Mouse (Mus musculus): ENCODE data around the gene Gm9573.
A peak's percentile ranks its signal among the peaks of the same experiment; 100 is the strongest.

- TF ChIP-seq CTCF (IDR thresholded peaks at IDR 0.05; ENCODE audit: borderline replicate concordance, insufficient read depth, low read length): no peak
- peak; percentile 55; the same call in 1 of the 2 replicates for TF ChIP-seq POLR2A (IDR thresholded peaks at IDR 0.05; ENCODE audit: low read depth, low read length)
These were observed 47.1 kb upstream of the Gm9573 start, which contains the start of gene Gtf2h4 for GRCm38 (mm10) chr17:35673416-35674035.

Measured in embryonic fibroblast, embryonic 13.5 days (primary cell).